Mouse (Mus musculus) layer of hippocampus, adult 18-20 months (tissue): ENCODE results near the gene Prune2. TPM values are rescaled to one million over a fixed set of nuclear protein-coding genes. Genes with fewer than 3 reads are reported as not detected.
A peak's percentile ranks its signal among the peaks of the same experiment; 100 is the strongest.

Experiments
- DNase-seq, 2 experiments: peaks; one replicate each; pipeline ENCODE4 v3.0.0; 2022; ENCODE audit warnings: low spot score in 2 of 2
- total RNA-seq, 2 experiments: library from RNA; stranded (reverse); gene quantifications; 2 replicates each; pipeline ENCODE4 v1.2.3; 2021

The Prune2 gene
- total RNA-seq, 2 experiments from 2014 or later: 70.0 to 80.0 TPM

GRCm38 (mm10) chr19:16997915-16998314, 42.0 kb downstream of the Prune2 start:
- no peak for DNase-seq

- DNase-seq: no peak
Observed at GRCm38 (mm10) chr19:17006220-17006907, 50.4 kb downstream of the Prune2 start.

DNA sequence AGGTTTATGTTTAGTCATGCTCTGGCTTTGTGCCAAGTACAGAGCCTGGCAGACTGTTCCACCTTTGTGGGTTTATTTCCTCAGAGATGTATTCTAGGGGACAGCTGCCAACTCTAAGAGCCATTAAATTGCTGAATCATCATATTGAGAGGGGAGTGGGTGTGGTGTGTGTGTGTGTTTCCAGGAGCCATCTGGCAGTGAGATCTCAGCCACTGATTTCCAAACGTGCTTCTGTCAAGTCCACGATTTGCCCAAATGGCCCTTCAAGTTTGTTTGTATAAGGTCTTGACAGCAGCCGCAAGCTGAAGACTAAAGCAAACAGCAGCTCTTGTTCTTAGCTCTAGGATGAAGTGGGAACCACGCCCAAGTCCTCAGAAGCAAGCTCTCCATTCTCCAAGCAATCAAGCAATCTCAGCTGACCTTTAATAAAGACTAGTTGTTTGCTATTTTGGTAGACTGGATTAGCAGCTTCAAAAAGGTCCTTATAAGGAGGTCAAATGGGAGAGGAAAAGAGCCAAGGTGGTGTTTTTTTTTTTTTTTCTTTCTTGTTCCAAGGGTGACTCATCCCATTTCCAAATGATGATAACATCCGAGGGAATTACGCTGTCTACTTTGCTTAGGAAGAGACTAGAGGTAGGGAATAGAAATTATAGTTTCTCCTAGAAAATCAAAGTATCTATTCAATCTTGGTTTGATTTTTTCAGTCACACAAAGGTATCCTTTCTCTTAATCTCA, 55.5 kb downstream of the Prune2 start:
- peak; percentile 23 to 46 for DNase-seq

DNA sequence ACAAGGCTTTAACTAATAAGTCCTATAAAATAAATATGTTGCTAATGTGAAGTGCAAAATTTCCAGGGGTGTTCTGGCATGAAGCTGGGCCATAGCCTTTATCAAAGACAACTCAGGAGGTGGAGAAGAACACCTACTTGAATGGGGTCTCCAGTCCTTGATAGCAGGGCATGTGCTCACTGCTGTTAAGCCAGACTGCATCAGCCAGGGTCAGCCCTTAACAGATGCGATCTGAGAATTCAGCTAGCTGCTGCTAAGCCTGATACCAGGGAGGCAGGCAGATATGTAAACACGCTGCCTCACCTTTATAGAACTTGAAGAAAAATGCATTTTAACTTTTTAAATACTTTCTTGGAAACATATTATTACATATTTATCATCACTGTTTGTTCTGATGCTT, 57.2 kb downstream of the Prune2 start:
- DNase-seq: no peak

GRCm38 (mm10) chr19:17014337-17015124, 58.6 kb downstream of the Prune2 start:
- DNase-seq: no peak

DNA sequence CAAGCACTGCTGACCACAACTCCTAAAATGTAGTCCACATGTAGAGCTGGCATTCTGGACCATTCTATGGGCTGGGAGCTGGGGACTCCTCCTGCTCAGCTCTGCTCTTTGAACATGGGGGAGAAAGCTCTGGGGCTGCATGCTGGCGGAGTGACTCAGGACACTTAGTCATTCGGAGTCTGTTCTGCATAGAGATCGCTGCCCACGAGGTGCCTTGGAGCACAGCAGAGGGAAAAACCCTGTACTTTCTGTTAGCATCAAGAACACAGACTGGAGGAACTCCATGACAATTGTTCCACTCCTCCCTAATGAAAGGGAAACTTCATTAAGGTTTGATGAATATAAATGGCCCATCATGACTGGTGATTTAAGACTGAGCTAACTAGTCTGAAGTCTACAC, 68.8 kb downstream of the Prune2 start:
- DNase-seq: peak in 1 of 2 experiments; percentile 4

DNA sequence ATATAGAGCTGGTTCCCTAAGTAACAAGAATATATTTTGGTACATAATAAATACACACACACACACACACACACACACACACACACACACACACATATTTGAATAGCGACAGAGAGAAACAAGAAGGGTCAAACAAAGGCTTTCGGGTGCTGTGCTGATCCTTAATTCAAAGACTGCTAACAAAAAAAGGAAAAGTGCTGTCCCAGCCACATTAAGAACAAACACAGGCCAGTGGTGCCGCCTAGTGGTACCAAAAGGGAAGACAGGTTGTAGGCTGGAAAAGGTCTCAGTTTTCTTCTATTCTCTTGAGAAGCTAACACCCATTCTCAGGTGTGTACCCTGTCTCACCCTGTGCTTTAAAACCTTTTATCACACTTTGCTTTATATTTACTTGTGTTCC, 74.4 kb downstream of the Prune2 start:
- DNase-seq: peak; percentile 9 to 76

GRCm38 (mm10) chr19:17032314-17032713, 76.4 kb downstream of the Prune2 start:
- DNase-seq: no peak

- no peak for DNase-seq
Observed at GRCm38 (mm10) chr19:17046961-17047360, 91.0 kb downstream of the Prune2 start.

DNA sequence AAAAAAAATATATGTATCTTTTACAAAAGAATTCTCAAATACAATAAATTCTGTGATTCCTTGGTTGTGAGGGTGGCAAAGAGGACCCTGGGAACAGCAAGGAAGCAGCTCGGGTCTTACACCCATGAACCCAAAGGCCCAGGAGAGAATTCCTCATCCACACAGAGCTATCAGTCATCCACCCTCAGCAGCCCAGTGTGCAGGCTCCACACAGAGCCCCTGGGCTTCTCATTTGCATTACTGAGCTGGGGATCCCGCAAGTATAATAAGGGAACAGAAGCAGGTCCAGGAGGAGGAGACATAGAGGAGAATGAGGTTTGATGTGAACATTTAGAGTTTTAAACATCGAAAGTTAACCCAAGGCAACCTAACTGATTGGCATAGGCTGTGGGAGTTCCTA, 100.0 kb downstream of the Prune2 start:
- no peak for DNase-seq

DNA sequence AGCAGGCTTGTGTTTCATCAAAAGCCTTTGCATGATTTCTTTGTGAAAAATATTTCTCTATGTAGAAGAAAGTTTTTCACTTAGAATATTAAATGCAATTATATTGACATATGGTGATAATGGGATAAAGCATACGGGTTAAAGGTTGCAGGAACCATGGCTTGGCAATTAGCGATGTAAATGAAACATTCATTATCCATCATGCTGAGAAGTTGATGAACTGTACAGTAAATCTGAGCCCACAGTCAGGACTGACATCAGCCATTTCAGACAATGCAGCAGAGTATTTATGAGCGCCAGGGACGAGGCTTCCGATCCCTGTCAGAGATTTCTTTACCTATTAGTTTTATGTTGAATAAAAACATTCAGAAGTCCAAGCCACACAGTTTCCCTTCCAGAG, 104.2 kb downstream of the Prune2 start:
- no peak for DNase-seq

DNA sequence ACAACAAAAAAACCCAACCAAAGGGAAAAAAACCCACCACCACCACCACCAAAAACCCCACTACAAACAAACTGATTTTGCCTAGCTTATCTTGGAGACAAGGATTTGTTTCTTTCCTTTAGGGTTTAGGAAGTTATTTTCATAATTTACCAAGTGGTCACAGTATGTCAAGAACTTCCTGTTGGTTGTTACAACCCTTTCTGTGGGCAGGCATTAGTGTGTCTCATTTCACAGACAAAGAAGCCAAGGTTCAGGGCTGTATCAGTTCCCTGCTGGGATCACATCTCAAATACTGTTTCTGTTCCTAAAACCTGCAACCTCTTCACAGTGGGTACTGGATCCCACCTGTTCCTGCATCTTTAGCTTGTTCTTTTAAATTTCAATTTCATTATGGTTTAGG, 108.5 kb downstream of the Prune2 start:
- no peak for DNase-seq

DNA sequence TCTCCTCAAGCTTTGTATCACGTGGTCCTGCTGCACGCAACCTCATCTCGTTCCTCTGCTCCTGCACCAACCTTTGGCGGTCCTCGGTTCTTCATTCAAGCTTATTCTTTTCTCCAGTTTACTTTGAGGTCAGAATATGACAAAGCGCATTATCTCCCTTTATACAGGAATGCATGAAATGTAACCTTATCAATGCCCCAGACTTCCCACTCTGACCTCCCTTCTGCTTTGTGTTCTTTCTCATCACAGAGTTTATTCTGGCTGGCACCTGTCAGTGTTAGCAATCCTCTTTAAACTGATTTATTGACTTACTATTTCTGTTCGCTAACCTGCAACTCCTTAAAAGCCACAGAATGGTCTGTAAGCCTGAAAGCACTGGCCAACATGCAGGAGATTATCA, 113.1 kb downstream of the Prune2 start:
- no peak for DNase-seq

DNA sequence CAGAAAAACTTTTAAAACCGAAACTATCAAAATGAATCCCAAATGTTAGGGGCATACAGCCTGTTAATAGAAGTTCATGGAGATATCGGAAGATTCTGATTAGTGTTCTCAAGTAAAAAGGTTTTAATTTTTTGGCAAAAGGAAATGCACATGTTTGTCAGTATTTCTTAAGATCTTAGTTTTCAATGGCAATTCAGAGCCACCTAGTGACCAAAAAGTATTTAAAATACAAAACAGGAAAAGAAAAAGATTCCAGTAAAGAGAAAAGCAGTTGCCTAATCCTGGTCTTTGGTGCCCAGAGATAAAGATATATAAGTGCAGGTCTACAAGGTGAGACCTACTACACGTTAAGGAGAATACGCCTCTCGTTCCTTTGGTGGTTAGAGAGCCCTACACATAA, 115.3 kb downstream of the Prune2 start:
- DNase-seq: no peak

GRCm38 (mm10) chr19:17072245-17072644, 116.3 kb downstream of the Prune2 start:
- DNase-seq: no peak

- no peak for DNase-seq
Observed at GRCm38 (mm10) chr19:17078643-17079316, 122.9 kb downstream of the Prune2 start.

- no peak for DNase-seq
Observed at GRCm38 (mm10) chr19:17081382-17081781, 125.5 kb downstream of the Prune2 start.

GRCm38 (mm10) chr19:17094067-17094466, 138.1 kb downstream of the Prune2 start:
- DNase-seq: no peak

- DNase-seq: no peak
Observed at GRCm38 (mm10) chr19:17096338-17096737, 140.4 kb downstream of the Prune2 start.

DNA sequence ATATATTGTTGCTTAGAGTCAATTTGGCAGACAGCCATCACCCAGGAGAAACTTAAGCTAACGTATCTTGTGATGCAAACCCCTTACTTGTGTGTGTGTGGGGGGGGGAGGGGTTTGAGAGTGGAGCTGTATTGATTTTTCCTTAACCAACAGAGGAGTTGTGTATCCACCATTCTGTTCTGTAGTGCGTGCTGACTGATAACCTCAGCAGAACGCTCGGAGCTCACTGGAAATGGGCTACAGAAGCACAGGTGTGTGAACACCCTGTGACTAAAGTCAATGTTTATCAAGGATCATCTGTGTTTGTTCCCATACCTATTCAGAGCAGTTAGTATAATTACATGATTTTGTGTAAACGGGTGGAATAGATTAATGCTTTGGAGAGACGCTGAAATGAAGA, 141.3 kb downstream of the Prune2 start:
- DNase-seq: no peak

GRCm38 (mm10) chr19:17108782-17109181, 152.9 kb downstream of the Prune2 start:
- DNase-seq: no peak
